Mouse (Mus musculus) frontal cortex, postnatal 10 days (tissue): Measurements from ENCODE around the gene Ros1.
A peak's percentile ranks its signal among the peaks of the same experiment; 100 is the strongest.

Experiments
- DNase-seq, 2 experiments: peaks; one replicate each; pipeline ENCODE4 v3.0.0; 2022; ENCODE audit warnings: low spot score in 2 of 2, mixed read lengths in 1 of 2

The Ros1 gene

DNA sequence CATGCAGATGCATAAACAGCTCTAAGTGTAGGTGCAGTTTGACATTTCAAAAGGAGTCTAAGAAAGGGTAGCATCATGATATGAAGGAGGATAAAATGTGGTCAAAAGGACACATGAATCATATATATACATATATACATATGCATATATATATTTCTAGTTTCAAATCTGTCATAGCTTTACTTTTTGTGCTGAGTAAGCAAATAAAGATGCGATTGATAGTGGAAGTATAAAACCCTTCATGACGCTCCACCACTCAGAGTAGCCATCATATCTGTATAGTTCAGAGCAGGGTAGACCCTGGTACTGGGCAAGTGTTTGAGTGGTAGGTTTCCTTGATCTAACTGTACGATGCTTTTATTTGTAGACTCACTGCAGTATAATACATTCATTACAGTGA lies 35.3 kb downstream of the Ros1 start:
- DNase-seq, result no peak

DNA sequence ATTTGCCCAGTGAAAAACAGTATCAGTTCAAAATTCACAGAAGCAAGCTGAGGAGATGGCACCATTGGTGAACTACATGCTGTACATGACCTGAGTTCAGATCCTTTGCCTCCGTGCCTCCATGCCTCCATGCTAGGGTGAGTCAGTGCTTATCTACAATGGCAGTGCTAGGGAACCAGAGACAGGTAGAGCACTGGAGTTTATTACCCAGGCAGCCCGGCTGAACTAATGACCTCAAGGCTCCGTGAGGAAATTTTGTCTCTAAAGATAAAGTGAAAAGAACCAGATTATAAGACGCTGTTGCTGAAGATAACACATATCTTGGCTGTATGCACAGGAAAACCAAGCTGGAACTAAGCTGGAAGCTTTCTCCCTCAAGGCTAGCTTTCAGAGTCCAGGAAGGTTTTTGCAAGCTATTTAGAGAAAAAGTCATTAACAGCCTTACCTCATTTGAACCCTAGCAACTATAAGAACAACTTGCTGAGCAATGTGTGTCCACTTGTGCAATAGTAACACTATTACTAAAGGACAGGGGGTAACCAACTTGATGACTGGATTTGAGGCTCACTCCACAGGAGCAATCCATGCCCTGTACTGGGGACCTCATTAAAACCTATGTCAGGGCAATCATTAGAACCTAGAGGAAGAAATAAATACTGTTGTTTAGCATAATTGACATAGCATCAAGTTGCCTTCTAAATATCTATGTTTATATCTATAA lies 61.5 kb downstream of the Ros1 start:
- no peak for DNase-seq

- DNase-seq, result no peak
These were observed 64.3 kb downstream of the Ros1 start for GRCm38 (mm10) chr10:52130762-52131161.

- DNase-seq, result no peak
These were observed 66.1 kb downstream of the Ros1 start for GRCm38 (mm10) chr10:52128874-52129412.

GRCm38 (mm10) chr10:52106164-52106757 lies 88.8 kb downstream of the Ros1 start:
- DNase-seq, result peak in 1 of 2 experiments; percentile 9

DNA sequence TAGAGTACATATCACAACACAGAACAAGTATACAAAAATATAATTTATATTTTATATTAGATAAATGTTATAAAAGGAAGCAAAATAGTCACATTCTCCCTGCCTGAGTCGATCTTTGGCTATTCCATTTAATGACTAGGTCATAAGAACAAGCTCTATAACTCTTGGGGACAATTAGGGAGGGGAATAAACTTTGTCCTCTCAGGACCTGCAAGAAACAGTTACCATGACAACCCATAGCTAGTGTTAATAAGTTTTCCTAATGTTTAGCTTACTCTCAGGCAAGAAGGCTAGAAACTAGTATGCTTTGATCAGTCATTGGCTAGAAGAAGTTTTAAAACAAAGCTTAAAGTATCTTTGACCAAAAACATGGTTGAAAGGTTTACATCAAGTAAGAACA lies 93.8 kb downstream of the Ros1 start:
- no peak for DNase-seq

GRCm38 (mm10) chr10:52092181-52092580 lies 102.9 kb downstream of the Ros1 start:
- no peak for DNase-seq

DNA sequence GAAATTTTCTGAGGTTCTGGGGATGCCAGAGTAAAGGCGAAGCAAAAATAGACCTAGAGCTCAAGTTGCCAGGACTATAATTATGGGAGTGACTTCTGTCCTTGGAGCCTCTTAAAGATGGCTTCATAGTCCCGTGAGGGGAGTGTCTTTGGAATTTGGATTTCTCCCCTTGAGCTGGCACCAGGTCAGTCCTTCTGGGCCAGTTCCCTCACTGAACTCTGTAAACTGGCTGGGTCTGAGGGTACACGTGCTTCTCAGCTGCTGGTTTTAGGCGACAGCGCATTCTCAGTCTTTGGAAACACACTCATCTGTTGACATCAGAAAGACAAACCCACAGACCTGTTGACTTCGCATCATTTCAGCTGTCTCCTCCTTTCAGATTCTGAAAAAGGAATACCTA lies 108.4 kb downstream of the Ros1 start:
- no peak for DNase-seq

- DNase-seq, result peak in 1 of 2 experiments; percentile 13
These were observed 122.6 kb downstream of the Ros1 start for GRCm38 (mm10) chr10:52072482-52072881.

GRCm38 (mm10) chr10:52048287-52048686 lies 146.8 kb downstream of the Ros1 start:
- DNase-seq, result no peak

GRCm38 (mm10) chr10:52043086-52043485 lies 152.0 kb downstream of the Ros1 start:
- DNase-seq, result no peak

- DNase-seq, result no peak
These were observed 155.7 kb downstream of the Ros1 start for GRCm38 (mm10) chr10:52039392-52039791.

DNA sequence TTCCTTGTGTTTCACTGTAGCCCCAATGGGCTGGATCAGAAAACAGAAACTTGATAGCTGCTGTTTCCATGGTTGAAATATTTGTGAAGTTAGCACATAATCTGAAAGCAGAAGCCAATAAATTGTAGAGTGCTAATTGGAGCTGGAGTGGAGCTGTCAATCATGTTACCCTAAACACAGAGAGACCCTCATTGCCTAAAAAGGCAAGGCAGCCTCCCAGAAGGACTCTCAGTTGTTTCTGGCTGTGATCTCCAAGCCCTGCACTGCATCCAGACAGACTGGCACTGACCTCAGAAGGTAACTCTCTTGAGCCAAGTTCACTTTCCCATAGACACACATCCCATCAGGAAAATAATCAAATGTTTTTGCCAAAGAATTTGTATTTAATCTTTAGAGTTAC lies 161.3 kb downstream of the Ros1 start:
- no peak for DNase-seq

DNA sequence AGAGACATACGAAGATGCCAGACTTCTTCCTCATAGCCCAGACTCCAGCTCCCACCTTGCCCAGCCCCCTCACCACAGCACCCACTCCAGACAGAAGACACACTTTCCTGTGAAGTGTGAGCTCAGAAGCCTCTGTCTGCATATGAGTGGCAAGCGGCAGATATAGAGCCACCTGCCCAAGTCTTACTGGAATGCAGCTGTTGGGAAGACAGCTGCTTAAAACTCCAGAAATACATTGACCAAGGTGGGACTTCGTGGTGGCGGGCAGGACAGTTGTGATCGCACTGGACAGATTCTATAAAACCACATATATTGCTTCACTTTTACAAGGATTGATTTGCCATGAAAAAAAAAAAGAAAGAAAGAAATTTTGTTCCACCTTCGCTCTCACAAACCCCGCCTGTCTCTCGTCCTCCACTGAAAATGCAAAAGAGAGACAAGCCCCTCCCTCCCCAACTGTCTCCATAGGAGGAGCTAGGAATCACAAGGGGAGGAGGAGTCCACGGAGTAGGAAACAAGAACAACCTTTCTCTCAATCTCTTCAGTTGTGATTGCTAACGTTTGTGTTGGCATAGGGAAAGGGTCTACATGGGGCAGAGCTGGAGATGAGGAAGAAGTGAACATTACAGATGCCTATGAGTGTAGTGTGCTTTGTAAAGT lies 165.5 kb downstream of the Ros1 start:
- DNase-seq, result no peak

GRCm38 (mm10) chr10:52028561-52029370 lies 166.3 kb downstream of the Ros1 start:
- DNase-seq, result no peak

DNA sequence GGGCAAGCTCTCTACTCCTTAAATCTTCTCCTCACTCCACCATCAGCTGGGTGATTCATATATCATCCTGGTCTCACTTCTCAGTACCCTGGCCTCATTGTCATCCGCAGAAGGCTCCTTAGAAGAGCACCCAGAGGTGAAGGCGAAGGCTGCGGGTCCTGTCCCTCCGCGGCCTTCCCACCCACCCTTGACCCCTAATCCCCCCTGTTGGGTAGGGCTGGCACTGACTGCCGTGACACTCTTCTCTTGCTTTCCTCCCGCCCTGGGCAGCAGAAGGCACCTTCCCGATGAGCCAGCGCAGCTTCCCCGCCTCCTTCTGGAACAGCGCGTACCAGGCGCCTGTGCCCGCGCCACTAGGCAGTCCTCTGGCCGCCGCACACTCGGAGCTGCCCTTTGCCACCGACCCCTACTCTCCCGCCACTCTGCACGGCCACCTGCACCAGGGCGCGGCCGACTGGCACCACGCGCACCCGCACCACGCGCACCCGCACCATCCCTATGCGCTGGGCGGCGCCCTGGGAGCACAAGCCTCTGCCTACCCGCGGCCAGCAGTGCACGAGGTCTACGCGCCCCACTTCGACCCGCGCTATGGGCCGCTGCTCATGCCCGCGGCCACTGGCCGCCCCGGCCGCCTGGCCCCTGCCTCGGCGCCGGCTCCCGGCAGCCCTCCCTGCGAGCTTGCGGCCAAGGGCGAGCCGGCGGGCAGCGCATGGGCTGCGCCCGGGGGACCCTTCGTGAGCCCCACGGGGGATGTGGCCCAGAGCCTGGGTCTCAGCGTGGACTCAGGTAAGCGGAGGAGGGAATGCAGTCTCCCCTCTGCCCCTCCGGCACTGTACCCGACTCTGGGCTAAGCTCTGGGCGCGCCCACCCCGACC lies 167.6 kb downstream of the Ros1 start:
- DNase-seq, result no peak

- no peak for DNase-seq
These were observed 169.2 kb downstream of the Ros1 start for GRCm38 (mm10) chr10:52025821-52026220.

- no peak for DNase-seq
These were observed 169.8 kb downstream of the Ros1 start for GRCm38 (mm10) chr10:52025291-52025690.

DNA sequence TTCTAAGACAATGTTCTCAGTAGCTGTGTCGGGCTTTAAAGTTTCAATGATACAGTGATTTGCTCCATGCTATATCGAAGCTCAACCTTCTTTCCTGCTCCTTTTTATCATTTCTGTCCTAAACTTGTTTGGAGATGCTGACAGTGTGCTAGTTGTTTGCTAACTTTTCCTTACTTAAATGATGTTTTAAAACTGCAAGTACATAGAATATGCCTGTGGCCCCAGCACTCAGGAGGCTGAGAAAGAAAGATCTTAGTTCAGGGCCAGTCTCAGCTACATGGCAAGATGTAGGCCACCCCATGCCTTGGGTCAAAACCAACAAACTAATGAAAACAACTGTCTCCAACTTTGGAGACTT lies 171.0 kb downstream of the Ros1 start:
- no peak for DNase-seq

DNA sequence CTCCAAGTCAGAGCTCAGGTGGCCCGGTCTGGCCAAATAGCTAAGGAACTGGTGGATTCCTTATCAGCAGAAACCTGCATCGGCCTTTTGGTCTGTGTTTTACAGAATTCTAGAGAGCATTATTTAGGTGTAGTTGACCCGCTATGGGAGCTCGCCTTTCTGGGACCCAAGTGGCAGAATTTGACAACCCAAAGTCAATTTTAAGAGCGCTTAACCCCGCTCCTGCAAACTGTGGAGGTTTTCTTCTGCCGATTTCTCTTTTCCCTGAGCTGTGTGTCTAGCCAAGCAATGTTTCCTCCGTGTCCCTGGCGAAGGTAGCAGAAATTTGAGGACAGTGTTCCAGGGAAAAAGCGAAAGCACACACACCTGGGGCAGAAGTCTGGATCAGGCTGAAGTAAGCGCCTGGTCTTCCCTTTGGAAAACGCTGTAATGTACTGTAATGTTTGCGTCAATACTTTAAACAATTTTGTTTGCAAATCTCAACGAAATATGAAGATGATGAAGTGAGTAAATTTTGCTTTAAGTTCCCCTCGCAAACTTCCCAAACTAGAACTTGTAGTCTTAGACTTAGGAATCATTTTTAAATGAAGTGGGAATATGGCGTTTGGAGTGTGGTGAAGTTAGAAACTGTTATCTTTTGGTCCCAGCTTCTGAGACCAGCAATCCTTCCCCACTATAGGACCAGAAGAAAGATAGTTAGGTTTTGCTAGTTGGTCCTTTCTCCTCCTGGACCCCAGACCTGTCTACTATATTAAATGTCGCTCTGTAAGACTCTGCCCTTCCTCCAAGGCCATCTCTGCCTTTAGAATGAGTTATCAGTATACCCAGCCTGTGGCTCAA lies 171.6 kb downstream of the Ros1 start:
- no peak for DNase-seq
